Mouse (Mus musculus): ENCODE results near the gene Tnfaip1. TPM values are rescaled to one million over a fixed set of nuclear protein-coding genes. Genes with fewer than 3 reads are reported as not detected.

The Tnfaip1 gene
- total and polyA plus RNA-seq, 3 experiments, result 19.5 to 44.9 (median 24.6) TPM

Other genes with a start within 250 kb of the Tnfaip1 start
- gene BC030499, start 245.5 kb downstream of the Tnfaip1 start, total RNA-seq (2012; rRNA removed), result 1.1 and 1.3 TPM in 2 replicates
- gene BC030499, start 245.5 kb downstream of the Tnfaip1 start, total RNA-seq (2014; rRNA removed), result 0.70 and 0.81 TPM in 2 replicates
- 1.3 and 1.4 TPM in 2 replicates for gene BC030499, start 245.5 kb downstream of the Tnfaip1 start, polyA plus RNA-seq (2012; ENCODE audit: insufficient read length, low read depth)
- gene Spag5, start 234.8 kb downstream of the Tnfaip1 start, total RNA-seq (2012; rRNA removed), result 57.0 and 57.2 TPM in 2 replicates
- gene Spag5, start 234.8 kb downstream of the Tnfaip1 start, total RNA-seq (2014; rRNA removed), result 47.7 and 50.4 TPM in 2 replicates
- gene Spag5, start 234.8 kb downstream of the Tnfaip1 start, polyA plus RNA-seq (2012; ENCODE audit: insufficient read length, low read depth), result 81.8 and 92.3 TPM in 2 replicates
- gene Aldoc, start 213.4 kb downstream of the Tnfaip1 start, total RNA-seq (2012; rRNA removed), result 23.6 and 90.2 TPM in 2 replicates
- 96.5 and 119 TPM in 2 replicates for gene Aldoc, start 213.4 kb downstream of the Tnfaip1 start, total RNA-seq (2014; rRNA removed)
- 20.4 and 25.0 TPM in 2 replicates for gene Aldoc, start 213.4 kb downstream of the Tnfaip1 start, polyA plus RNA-seq (2012; ENCODE audit: insufficient read length, low read depth)
- 51.2 and 53.1 TPM in 2 replicates for gene Pigs, start 207.9 kb downstream of the Tnfaip1 start, total RNA-seq (2012; rRNA removed)
- gene Pigs, start 207.9 kb downstream of the Tnfaip1 start, total RNA-seq (2014; rRNA removed), result 25.7 and 26.3 TPM in 2 replicates
- 51.8 and 65.4 TPM in 2 replicates for gene Pigs, start 207.9 kb downstream of the Tnfaip1 start, polyA plus RNA-seq (2012; ENCODE audit: insufficient read length, low read depth)
- gene Unc119, start 192.8 kb downstream of the Tnfaip1 start, total RNA-seq (2012; rRNA removed), result 80.5 and 81.6 TPM in 2 replicates
- gene Unc119, start 192.8 kb downstream of the Tnfaip1 start, total RNA-seq (2014; rRNA removed), result 197 and 227 TPM in 2 replicates
- 146 and 173 TPM in 2 replicates for gene Unc119, start 192.8 kb downstream of the Tnfaip1 start, polyA plus RNA-seq (2012; ENCODE audit: insufficient read length, low read depth)
- not detected in 2 replicates for gene Foxn1, start 149.8 kb downstream of the Tnfaip1 start, total RNA-seq (2012; rRNA removed)
- gene Foxn1, start 149.8 kb downstream of the Tnfaip1 start, total RNA-seq (2014; rRNA removed), result not detected in 2 replicates
- gene Foxn1, start 149.8 kb downstream of the Tnfaip1 start, polyA plus RNA-seq (2012; ENCODE audit: insufficient read length, low read depth), result not detected in 2 replicates
- gene Slc13a2, start 114.1 kb downstream of the Tnfaip1 start, total RNA-seq (2012; rRNA removed), result not detected in 2 replicates
- gene Slc13a2, start 114.1 kb downstream of the Tnfaip1 start, total RNA-seq (2014; rRNA removed), result not detected in 2 replicates
- gene Slc13a2, start 114.1 kb downstream of the Tnfaip1 start, polyA plus RNA-seq (2012; ENCODE audit: insufficient read length, low read depth), result not detected in 2 replicates
- 6.1 and 6.8 TPM in 2 replicates for gene Slc46a1, start 70.6 kb downstream of the Tnfaip1 start, total RNA-seq (2012; rRNA removed)
- 4.2 and 4.4 TPM in 2 replicates for gene Slc46a1, start 70.6 kb downstream of the Tnfaip1 start, total RNA-seq (2014; rRNA removed)
- gene Slc46a1, start 70.6 kb downstream of the Tnfaip1 start, polyA plus RNA-seq (2012; ENCODE audit: insufficient read length, low read depth), result 5.4 and 6.0 TPM in 2 replicates
- 0.55 and 0.84 TPM in 2 replicates for gene Sarm1, start 38.6 kb downstream of the Tnfaip1 start, total RNA-seq (2012; rRNA removed)
- gene Sarm1, start 38.6 kb downstream of the Tnfaip1 start, total RNA-seq (2014; rRNA removed), result 0.31 and 0.50 TPM in 2 replicates
- 0.94 and 1.1 TPM in 2 replicates for gene Sarm1, start 38.6 kb downstream of the Tnfaip1 start, polyA plus RNA-seq (2012; ENCODE audit: insufficient read length, low read depth)
- not detected in 2 replicates for gene Vtn, start 37.2 kb downstream of the Tnfaip1 start, total RNA-seq (2012; rRNA removed)
- not detected in 2 replicates for gene Vtn, start 37.2 kb downstream of the Tnfaip1 start, total RNA-seq (2014; rRNA removed)
- not detected in 2 replicates for gene Vtn, start 37.2 kb downstream of the Tnfaip1 start, polyA plus RNA-seq (2012; ENCODE audit: insufficient read length, low read depth)
- gene Sebox, start 32.9 kb downstream of the Tnfaip1 start, total RNA-seq (2012; rRNA removed), result not detected in 2 replicates
- not detected in 2 replicates for gene Sebox, start 32.9 kb downstream of the Tnfaip1 start, total RNA-seq (2014; rRNA removed)
- not detected in 2 replicates for gene Sebox, start 32.9 kb downstream of the Tnfaip1 start, polyA plus RNA-seq (2012; ENCODE audit: insufficient read length, low read depth)
- gene Tmem199, start 24.2 kb downstream of the Tnfaip1 start, total RNA-seq (2012; rRNA removed), result 80.4 and 93.6 TPM in 2 replicates
- 109 and 118 TPM in 2 replicates for gene Tmem199, start 24.2 kb downstream of the Tnfaip1 start, total RNA-seq (2014; rRNA removed)
- gene Tmem199, start 24.2 kb downstream of the Tnfaip1 start, polyA plus RNA-seq (2012; ENCODE audit: insufficient read length, low read depth), result 67.3 and 75.5 TPM in 2 replicates
- gene Poldip2, start 24.1 kb downstream of the Tnfaip1 start, total RNA-seq (2012; rRNA removed), result 103 and 119 TPM in 2 replicates
- 93.5 and 102 TPM in 2 replicates for gene Poldip2, start 24.1 kb downstream of the Tnfaip1 start, total RNA-seq (2014; rRNA removed)
- gene Poldip2, start 24.1 kb downstream of the Tnfaip1 start, polyA plus RNA-seq (2012; ENCODE audit: insufficient read length, low read depth), result 144 and 151 TPM in 2 replicates
- 124 and 134 TPM in 2 replicates for gene Ift20, start within 50 bp of the Tnfaip1 start, total RNA-seq (2012; rRNA removed)
- 151 and 181 TPM in 2 replicates for gene Ift20, start within 50 bp of the Tnfaip1 start, total RNA-seq (2014; rRNA removed)
- gene Ift20, start within 50 bp of the Tnfaip1 start, polyA plus RNA-seq (2012; ENCODE audit: insufficient read length, low read depth), result 136 and 142 TPM in 2 replicates
- gene Tmem97, start 14.4 kb upstream of the Tnfaip1 start, total RNA-seq (2012; rRNA removed), result 213 and 282 TPM in 2 replicates
- 315 and 347 TPM in 2 replicates for gene Tmem97, start 14.4 kb upstream of the Tnfaip1 start, total RNA-seq (2014; rRNA removed)
- gene Tmem97, start 14.4 kb upstream of the Tnfaip1 start, polyA plus RNA-seq (2012; ENCODE audit: insufficient read length, low read depth), result 243 and 268 TPM in 2 replicates
- 14.8 and 17.1 TPM in 2 replicates for gene Nlk, start 161.0 kb upstream of the Tnfaip1 start, total RNA-seq (2012; rRNA removed)
- 22.4 and 22.9 TPM in 2 replicates for gene Nlk, start 161.0 kb upstream of the Tnfaip1 start, total RNA-seq (2014; rRNA removed)
- gene Nlk, start 161.0 kb upstream of the Tnfaip1 start, polyA plus RNA-seq (2012; ENCODE audit: insufficient read length, low read depth), result 15.6 and 20.4 TPM in 2 replicates
- 55.2 and 55.5 TPM in 2 replicates for gene Ccnq, start 215.4 kb upstream of the Tnfaip1 start, total RNA-seq (2012; rRNA removed)
- 56.9 and 63.5 TPM in 2 replicates for gene Ccnq, start 215.4 kb upstream of the Tnfaip1 start, total RNA-seq (2014; rRNA removed)
- gene Ccnq, start 215.4 kb upstream of the Tnfaip1 start, polyA plus RNA-seq (2012; ENCODE audit: insufficient read length, low read depth), result 37.7 and 47.7 TPM in 2 replicates